Mouse (Mus musculus): ENCODE data around the gene Gm20920. TPM values are rescaled to one million over a fixed set of nuclear protein-coding genes. Genes with fewer than 3 reads are reported as not detected.
"Not testable (repeated sequence)": the region's sequence is repeated elsewhere in the genome, so short reads cannot be mapped to it uniquely, and the experiment has no call there.

Gm20920 gene
- polyA plus RNA-seq (2015; fragmentation: Nextera tagmentation; extraction: Ambion mirVana): not detected in 2 replicates

- ATAC-seq (replicated peaks); H3K4me2 ChIP-seq; H3K9ac ChIP-seq; H3K4me1 ChIP-seq; H3K36me3 ChIP-seq (replicated peaks); H3K4me3 ChIP-seq; H3K27ac ChIP-seq; H3K9me3 ChIP-seq; H3K27me3 ChIP-seq (replicated peaks): not testable (repeated sequence)
- WGBS: no CpG with 5 or more reads among the region's 6 CpGs
These were observed at the start of gene Gm20920 for GRCm38 (mm10) chrY:51851820-51852219. Gene Gm20920, plus strand, starts transcription at chrY:51852120.
